Mouse (Mus musculus) heart, postnatal 36 days (tissue): ENCODE measurements around the gene Gm20716. TPM values are rescaled to one million over a fixed set of nuclear protein-coding genes. Genes with fewer than 3 reads are reported as not detected.

Experiments
- DNase-seq, 2 experiments: peaks; one replicate each; pipeline ENCODE4 v3.0.0; 2021 to 2022
- intact Hi-C: fragments of 180-260 bp; cut with DNase I; formaldehyde crosslinking; loops from one replicate; pipeline ENCODE4 v1.15.1; 2025
- total RNA-seq, 2 experiments: library from RNA; stranded (reverse); gene quantifications; 2 replicates each; pipeline ENCODE4 v1.2.3; 2021

Gene Gm20716
- 10 to 100 TPM; 14.3 to 16.5 TPM for total RNA-seq

DNA sequence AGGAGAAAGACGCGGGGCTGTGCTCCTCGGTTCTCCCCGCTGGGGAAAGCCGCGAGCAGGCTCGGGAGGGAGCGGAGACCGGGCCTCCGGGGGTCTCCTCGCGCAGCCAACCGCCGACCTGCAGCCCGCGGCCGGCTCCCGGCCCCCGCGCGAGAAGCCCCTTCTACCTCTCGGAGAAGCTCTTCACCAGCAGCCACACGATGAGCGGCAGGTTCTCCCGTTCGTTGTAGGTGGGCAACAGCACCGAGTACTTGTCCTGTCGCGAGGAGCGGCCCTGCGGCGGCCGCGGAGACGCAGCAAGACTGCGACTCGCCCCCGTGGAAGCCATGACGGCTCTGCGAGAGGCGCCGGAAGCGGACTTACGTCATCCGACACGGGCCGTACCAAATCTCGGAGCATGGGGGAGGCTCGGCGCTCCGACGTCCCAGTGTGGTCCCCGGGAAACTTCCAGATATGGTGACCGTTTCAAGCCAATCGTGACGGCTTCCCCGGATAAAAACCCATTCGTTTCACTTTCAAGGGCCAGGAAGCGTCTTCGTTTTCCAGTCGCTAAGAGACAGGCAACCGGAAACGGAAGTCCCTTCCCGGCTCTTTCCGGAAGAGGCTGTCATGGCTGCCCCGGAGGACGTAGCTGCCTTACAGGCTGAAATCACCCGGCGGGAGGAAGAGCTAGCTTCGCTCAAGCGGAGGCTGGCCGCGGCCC lies at the start of gene Gm20716, which contains the start of the genes Dpm1 and Mocs3:
Gene Gm20716 (minus strand): TSS at position 339 of the 703 bp plus-strand sequence.
Gene Dpm1 (minus strand): TSS at position 566 of the 703 bp plus-strand sequence.
Gene Mocs3 (plus strand): TSS at position 597 of the 703 bp plus-strand sequence.
- intact Hi-C loops, result loop anchor here (2.0 kb wide), 1 partner anchor 23 kb away; the partner anchor contains the start of gene Adnp

DNA sequence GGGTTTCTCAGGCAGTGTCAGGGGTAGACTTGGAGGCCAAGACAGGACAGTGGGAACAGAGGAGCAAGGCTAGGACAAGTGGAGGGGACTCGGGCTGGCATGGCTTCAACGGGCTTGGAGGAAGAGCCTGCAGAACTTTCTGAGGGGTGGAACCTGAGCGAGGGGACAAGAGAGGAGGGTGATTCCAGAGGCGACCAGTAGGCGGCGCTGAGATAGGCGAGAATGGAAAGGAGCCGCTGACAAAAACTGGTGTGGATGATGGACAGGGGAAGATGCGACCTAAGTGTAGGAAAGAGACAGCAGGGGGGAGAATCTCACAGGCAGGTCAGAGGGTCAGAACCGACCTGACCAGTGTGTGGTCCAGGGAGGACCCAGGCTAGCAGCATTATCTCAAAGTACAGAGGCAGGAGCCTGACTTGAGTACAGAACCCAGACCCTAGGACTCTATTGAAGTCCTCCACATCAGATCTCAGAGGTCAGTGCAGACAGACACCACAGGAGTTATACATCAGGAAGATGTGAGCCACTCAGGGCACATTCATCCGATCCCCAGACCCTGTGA lies 44.3 kb upstream of the Gm20716 start:
- intact Hi-C loops, result loop anchor here (5.0 kb wide), 1 partner anchor 173 kb away; no protein-coding TSS in a partner anchor
- DNase-seq, result peak; percentile 70 to 74

More for the DNA sequence above, at the start of gene Gm20716, which contains the start of the genes Dpm1 and Mocs3:
- DNase-seq, result peak; percentile 84 to 92

DNA sequence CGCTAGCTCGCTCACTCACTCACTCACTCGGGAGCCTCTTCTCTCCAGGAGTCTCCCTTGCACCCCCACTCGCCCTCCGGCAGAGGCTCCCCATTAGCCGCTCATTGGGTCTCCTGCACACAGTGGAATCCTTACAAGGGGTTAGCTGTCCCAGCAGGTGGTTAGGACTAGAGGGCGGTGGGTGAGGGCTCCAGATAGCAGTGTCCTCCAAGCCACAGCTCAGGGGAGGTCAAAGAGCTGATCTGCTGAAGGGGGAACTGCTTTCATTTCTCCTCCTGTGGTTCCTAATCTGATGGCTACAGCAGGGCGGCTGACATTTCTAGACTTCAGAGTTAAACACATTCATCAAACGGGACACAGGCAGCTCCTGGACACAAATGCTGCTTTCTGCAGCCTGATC lies 43.2 kb upstream of the Gm20716 start:
- intact Hi-C loops, result loop anchor here (5.0 kb wide), 1 partner anchor 174 kb away; no protein-coding TSS in a partner anchor
- DNase-seq, result no peak

DNA sequence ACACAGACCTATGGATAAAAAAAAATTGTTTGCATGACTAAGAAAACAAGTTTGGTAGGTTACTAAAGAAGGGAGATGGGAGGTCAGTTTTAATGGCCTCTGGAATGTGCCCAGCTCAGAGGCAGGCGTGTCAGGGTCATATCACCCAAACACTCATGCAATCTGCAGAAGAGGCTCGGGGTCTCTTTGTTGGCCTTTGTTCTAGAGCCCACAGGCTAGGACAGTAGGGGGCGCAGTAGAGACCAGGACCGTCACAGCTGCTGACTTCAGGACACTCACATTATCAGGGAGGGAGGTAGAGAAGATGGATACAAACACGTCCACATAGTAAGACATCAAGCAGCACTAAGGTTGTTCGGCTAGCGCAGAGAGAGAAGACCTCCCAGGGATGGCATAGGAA lies 37.9 kb upstream of the Gm20716 start:
- no peak for DNase-seq
- intact Hi-C loops, result no loop called here

DNA sequence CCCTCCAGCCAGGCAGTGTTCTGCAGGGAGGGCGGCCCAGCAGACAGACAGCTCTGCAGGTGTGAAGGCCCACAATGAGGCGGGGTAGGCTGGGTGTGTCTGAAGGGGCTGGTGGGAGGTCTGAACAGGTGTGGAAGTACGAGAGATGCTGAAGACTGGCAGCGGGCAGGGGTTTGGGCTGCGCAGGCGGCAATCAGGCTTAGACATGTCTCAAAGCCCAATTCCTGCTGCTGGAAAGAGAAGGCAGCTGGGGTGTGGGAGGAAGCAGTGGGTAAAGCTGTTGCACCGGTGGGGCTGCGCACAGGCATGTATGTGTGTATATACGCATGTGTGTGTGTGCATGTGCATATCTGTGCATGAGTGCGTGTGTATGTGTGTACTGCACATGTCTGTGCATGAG lies 30.7 kb upstream of the Gm20716 start:
- intact Hi-C loops, result no loop called here
- DNase-seq, result no peak

DNA sequence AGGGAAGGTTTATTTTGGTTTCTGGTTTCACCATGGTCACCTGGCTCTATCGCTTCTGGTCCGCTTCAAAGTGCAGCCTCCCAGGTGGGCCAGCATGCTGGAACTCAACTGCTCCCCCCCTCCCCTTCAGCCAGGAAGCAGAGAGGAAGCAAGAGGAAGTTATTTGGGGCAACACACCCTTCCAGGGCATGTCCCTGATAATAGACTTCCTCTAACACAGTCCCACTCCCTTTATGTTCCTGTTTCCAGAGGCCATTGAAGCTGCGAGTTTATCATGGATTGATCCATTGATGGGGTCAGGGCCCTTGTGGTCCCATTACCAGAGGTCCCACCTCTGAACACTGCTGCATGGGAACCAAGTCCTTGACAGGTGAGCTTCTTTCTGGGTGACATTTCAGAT lies 30.0 kb upstream of the Gm20716 start:
- intact Hi-C loops, result no loop called here
- DNase-seq, result no peak

DNA sequence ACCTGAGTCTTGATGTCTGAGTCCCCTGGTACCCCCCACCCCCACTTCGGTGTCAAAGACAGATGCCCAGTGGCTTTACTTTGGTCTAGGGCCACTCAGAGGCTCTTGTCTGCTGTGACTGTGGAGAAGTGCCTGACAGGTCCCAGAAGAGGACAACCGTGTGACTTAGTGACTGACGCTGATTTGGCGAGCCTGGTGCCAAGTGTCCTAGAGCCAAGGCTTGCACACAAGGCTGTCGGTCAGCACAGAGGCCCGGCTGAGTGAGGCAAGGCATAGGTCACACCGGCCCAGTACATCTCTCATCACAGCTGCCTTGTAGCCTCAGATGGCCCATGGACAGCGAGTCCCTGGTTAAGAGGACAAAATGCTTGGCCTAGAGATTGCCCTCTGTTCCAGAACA lies 28.9 kb upstream of the Gm20716 start:
- peak in 1 of 2 experiments; percentile 16 for DNase-seq
- intact Hi-C loops, result no loop called here

DNA sequence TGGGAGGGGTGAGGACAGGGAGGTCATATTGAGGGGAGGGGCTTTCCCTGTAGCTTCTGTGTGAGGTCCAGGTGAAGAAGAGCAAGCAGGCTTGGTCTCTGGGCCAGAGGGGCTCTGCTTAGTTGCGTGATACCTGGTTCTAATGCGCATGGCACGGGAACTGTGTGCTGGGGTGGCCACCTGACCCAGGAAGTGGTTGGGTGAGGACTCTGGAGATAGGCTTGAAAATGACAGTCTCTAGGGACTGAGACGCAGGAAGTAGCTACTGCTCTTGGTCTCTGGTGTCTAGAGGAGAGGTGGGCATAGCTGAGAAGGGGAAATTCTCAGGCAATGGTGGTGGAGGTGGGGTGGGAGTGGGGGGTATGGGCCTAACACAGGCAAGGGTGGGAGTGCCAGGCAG lies 27.0 kb upstream of the Gm20716 start:
- DNase-seq, result no peak
- intact Hi-C loops, result no loop called here

DNA sequence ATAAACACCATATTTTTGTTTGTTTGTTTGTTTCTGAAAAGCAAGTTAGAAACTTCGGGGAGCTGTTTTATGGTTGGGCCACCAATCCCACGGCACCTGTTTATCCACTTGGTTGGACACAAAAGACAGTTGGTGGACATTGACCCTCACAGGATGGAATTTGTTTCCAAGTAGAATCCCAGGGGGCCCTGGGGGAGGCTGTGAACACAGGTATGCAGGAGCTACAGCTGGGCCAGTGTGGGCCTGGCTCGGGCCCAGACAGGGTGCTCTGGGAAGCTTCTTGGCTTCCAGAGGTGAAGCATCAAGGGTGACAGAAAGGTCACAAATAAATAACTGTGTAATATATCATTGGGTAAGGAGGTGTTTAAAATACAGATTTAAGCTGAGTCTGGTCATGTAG lies 26.3 kb upstream of the Gm20716 start:
- DNase-seq, result no peak
- intact Hi-C loops, result no loop called here

DNA sequence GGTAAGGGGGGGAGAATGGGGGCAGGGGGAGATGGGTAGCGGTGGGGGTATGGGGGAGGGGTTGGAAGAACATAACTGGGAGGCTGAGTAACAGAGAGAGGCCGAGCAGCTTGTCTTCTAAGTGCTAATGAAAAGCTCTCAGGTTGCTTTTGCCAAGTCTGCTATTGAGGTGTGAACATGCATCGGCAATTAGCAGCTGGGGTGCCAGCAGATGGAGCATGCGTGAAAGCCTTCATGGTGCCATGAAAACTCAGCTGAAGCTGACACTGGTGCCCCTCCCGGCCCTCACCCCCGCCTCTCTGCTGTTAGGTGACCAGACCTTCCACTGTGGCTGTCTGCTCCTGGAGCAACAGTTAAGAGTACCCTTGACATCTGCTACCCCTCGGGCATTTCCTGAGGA lies 23.7 kb upstream of the Gm20716 start:
- DNase-seq, result no peak
- intact Hi-C loops, result no loop called here

DNA sequence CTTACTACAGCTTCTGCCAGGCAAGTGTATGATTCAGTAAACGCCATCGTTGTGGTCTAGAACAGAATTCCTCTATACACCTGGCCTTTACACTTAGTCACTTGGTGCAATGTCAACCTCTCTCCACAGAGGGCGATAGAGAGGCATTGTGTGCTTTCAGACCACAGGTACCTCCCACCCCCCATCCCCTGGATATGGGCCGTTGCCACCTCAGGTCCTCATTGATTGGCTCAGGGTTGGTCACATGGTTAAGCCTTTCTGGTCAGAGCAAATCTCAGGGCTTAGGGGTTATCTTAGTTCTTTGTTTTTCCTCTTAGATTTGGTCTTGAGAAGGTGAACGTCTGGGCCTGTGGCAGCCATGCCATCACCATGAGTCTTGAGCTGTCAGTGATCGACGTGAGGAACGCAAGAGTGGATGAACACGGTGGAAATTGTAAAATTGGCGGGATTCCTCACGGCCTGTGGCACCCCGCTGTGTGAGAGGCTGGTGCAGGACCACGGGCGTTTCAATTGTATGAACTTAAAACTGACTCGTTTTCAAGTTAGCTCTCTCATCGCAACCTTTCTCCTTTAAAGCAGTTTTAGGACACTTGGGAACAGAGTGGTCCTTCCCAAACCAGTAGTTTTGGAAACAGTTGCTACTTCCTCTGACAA lies 22.6 kb upstream of the Gm20716 start:
- intact Hi-C loops, result no loop called here
- no peak for DNase-seq

DNA sequence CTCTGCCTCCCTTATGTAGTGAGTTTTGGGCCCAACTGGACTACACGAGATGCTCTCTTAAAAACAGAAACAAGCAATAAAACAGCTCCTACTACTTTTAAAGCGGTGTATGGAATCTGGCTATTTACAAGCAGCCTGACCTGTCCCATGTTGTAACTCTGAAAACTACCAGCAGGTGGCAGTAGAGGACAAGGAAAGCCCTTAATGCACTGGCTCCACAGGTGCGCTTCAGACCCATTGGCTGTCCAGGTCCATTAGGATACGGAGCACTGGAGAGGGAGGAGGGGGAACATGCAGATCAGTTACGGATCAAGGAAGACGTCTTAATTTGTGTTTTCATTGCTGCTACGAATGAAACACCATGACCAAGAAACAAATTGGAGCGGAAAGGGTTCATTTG lies 20.1 kb upstream of the Gm20716 start:
- intact Hi-C loops, result loop anchor here (1.0 kb wide), 1 partner anchor 195 kb away; no protein-coding TSS in a partner anchor
- peak; percentile 79 to 86 for DNase-seq

DNA sequence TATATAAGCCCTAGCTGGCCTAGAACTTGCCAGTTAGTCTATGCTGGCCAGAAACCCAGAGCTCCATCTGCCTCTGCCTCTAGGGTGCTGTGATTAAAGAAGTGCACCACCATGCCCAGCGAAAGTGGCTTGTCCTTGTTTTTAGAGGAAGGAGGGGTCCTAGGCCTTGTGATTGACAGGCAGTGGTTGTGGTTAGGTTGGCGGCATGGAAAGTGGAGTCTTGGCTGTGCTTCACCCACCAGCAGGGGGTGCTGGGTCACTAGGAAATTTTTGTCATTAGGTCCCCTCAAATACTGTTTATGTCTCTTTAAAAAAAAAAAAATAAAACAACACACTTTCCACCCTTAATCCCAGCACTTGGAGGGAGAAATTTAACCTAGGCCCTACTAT lies 18.7 kb upstream of the Gm20716 start:
- intact Hi-C loops, result no loop called here
- DNase-seq, result no peak

DNA sequence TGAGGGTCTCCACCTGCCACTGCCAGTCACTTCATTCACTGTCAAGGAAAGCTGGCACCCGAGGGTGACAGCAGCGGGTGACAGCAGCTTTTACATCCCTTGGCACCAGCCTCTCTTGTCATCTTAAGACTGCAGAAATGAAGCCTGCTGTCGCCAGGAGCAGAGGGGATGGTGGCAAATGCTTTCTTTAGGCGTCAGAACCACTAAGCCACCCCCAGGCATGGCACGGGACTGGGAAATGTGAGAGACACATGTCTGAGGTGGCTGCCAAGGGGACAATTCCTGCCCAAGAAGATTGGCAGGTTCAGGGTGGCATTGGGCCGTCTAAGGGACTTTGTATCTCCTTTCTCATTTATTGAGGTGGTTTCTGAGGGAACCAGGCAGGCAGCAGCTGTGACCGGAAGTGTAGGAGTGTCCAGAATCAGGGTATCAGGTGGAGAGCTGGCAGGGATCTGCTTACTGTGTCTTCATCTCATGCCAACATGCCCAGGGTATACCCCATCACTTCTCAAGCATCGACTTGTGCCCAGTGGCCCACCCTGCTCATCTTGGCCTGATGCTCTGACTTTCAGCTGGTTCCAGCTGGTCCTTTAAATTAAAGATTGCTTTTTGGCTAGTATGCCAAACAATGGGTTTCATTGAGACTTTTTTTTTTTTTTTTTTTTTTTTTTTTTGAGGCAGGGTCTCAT lies 18.1 kb upstream of the Gm20716 start:
- no peak for DNase-seq
- intact Hi-C loops, result no loop called here

DNA sequence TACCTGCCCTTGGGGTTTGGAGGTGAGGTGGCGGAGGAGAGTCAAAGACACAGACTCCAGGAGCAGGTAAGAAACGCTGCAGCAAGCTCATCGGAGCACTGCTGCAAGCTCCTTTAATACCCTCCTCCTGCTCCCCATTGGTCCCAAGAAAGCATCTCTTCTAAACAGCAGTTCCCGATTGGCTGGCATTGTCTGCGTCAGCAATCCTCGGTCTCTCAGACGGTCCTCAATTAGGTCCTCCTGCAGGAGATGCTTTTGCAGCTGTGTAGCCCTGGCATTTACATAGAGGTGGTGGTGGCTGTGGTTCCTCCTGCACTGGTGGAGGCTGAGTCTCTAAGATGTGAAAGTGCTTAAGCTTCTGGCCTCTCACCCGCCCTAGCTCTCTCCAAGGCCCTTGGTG lies 15.4 kb upstream of the Gm20716 start:
- intact Hi-C loops, result no loop called here
- DNase-seq, result no peak

DNA sequence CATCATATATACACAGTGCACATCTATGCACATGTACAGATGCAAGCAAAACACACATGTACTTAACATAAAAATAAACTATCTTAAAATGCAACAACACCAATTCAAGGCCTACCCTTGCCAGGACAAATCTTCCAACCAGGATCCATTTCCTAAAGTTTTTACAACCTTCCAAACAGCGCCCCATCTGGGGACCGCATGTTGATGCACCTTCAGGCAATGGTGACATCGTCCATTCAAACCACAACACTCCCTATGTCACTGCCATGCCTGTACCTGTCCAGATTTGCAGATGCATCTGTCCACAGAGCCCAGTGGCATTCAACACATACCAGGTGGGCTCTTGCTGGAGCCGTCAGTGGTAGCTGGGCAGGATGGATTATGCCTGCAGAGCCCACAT lies 13.1 kb upstream of the Gm20716 start:
- intact Hi-C loops, result no loop called here
- no peak for DNase-seq

DNA sequence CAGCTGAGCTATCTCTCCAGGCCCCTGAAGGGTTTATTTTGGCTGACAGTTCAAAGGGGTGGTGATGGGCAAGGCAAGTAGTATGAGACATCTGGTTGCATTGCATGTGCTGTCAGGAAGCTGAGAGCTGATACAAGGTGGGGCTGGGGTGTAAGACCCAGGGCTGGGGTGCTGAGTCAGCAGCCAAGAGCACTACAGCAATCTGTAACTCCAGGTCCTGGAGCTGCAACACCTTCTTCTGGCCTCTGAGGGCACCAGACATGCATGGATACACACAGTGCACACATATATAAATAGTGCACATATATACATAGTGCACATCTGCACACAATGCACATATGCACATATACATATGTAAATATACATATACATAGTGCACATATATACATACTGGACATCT lies 12.7 kb upstream of the Gm20716 start:
- intact Hi-C loops, result no loop called here
- no peak for DNase-seq

DNA sequence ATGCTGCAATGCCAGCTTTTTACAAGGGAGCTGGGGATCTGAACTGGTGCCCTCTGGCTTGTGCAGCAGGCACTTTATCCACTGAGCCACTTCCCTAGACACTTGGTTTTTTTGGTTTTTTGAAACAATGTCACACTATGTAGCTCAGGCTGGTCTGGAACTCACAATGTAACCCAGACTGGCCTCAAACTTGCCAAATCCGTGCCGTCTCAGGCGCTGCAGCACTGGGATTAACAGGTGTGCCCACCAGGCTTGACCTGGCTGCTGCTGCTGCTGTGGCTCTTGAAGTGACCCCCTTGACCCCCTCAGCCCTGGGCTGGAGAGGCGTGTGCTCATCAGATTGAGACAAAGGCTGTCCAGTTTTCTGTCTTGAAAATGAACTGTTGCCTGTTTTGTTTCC lies 8.2 kb upstream of the Gm20716 start:
- no peak for DNase-seq
- intact Hi-C loops, result no loop called here

DNA sequence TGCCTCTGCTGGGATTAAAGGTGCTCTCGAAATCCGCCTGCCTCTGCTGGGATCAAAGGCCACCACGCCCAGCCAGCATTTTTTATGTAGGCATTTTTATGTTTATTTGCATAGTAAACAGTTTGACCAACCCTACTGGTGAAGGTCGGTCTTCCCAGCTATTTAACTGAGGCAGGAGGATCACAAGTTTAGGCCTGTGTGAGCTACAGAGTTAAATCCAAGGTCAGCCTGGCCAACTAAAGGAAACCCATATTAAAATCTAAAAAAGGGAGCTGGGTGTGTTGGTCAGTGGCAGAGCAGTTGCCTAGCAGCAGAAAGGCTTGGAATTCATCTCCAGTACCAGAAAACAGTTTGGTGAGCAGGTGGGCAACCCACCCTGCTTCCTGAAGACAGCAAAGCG lies 3.1 kb upstream of the Gm20716 start:
- intact Hi-C loops, result no loop called here
- no peak for DNase-seq

DNA sequence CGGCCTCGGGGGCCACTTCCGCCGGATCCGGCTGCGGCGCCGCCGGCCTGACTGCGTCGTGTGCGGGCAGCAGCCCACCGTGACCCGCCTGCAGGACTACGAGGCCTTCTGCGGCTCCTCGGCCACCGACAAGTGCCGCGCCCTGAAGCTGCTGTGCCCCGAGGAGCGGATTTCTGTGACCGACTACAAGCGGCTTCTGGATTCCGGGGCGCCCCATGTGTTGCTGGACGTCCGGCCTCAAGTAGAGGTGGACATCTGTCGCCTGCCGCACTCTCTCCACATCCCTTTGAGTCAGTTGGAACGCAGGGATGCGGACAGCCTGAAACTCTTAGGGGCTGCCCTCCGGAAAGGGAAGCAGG lies 1.3 kb upstream of the Gm20716 start:
- no peak for DNase-seq
- intact Hi-C loops, result loop anchor here (2.0 kb wide), 1 partner anchor 25 kb away; the partner anchor contains the start of gene Adnp
